Mouse (Mus musculus) retina, postnatal 1 day (tissue): ENCODE data around the gene Micu1.

Experiments
- DNase-seq: peaks from one replicate; pipeline ENCODE4 v3.0.0-alpha.2; 2012

Gene Micu1

DNA sequence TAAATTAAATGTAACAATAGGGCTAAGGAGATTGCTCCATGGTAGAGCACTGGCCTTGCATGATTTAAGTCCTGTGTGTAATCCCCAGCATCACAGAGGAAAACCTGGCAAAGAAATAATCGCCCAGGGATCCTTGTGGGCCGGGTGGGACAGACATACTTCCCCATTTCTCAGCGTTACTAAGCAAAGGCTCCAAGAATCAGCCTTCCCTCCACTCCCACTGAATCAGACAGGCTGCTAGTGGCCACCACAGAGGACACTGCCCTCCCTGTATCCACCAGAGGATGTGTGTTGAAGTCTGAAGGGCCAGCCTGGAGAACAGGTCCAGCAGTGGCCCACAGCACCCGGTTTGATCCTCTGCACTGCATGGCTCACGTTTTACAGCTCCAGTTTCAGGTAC is 185.2 kb downstream of the Micu1 start:
- no peak for DNase-seq

GRCm38 (mm10) chr10:59889339-59889738 is 187.1 kb downstream of the Micu1 start:
- no peak for DNase-seq

DNA sequence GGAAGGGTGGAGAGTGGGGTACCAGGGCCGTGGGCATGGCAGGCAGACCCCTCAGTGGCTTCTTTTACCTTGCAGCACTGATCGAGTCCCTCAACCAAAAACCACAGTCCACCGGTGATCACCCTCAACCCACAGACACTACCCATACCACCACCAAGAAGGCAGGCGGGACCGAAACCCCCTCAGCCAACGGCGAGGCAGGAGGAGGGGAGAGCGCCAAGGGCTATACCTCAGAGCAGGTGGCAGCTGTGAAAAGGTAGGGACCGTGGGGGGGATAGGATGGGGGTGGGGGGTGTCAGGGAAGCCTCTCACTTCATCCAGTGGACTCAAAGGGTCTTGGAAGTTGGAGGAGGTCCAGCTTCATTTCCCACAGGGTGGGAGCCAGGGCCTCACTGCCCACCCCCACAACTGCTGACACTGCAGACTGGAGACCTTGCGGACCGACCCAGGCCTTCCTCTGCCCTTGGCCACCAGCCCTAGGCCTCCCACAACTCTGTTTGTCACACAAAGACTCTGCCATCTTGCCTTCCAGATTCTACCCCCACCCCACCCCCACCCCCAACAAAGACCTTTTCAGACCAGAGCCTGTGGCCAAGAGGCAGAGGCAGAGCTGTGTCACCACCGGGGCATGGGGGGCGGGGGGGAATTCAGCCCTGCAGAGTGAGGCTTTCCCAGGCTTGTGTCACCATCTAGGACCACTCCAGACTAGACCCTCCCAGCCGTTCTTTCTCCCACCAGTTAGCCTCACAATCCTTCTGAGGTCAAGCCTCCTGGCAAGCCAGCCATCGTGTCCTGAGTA is 187.9 kb downstream of the Micu1 start:
- DNase-seq, result no peak

DNA sequence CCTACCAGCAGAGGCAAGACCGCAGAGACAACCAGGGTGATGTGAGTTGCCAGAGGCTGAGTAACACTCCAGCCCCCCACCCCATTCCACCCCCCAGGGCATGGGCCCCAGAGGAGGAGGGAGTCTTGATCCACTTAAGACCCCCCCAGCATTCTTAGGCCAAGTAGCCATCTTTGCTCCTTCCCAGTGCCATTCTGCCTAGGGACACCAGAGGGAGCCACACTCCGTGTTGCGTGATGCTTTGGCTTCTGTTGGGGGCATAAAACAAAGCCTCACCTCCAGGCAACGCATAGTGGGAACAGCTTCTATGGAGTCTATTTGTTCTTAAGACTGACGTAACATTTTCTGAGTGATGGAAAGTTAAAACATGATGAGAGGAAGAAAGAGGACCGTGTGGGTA is 190.7 kb downstream of the Micu1 start:
- peak; percentile 90 for DNase-seq

GRCm38 (mm10) chr10:59894251-59895160 is 192.2 kb downstream of the Micu1 start:
- DNase-seq, result peak; percentile 82

- no peak for DNase-seq
These were observed 193.3 kb downstream of the Micu1 start for GRCm38 (mm10) chr10:59895460-59896186.

GRCm38 (mm10) chr10:59896211-59896610 is 193.9 kb downstream of the Micu1 start:
- no peak for DNase-seq

DNA sequence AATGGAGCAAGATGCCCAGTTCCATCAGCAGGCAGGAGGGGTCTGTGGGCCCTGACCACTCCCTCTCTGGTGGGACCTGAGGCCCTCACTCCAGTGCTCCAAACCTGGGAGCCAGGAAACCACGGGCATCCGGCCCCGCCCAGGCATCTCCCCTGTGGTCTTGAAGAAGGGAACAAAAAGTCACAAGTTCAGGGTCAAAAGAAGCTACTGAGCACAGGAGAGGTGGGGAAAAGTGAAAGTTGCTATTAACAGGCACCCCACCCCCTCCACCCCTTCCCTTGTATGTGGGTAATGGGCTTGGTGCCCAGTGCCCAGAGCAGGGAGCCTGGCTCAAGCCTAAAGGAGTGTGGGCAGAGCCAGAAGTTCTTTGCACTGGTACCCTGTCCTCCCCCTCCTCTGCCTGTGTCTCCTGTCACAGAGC is 194.6 kb downstream of the Micu1 start:
- DNase-seq, result no peak

GRCm38 (mm10) chr10:59897511-59897910 is 195.2 kb downstream of the Micu1 start:
- DNase-seq, result peak; percentile 82

DNA sequence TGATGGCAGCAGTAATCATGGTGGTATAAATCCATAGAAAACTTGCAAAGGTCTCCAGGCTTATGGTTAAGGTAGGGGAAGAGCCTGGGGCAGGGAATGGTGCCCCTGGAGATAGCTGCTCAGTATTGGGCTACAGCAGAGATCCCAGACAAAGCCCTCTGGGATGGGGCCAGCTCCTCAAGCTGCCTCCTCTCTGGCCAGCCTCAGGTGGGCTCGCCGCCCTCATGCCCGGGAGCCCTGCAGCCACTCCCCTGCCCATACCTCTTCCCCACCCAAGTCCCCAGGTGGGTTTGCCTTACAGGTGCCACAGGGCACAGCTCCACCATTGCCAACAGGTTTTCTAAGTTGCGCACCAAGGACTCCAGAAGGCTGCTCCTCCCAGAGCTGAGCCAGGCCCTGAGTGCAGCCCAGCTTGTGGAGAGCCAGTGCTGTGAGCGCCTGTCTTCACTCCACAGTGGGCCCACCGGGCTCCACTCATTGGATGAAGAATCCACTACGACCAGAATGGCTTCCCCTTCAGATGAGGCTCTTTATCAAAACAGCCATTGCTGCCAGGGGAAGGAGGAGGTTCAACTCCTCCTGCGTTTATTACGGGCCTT is 196.0 kb downstream of the Micu1 start:
- DNase-seq, result no peak

- no peak for DNase-seq
These were observed 196.7 kb downstream of the Micu1 start for GRCm38 (mm10) chr10:59898935-59899334.

DNA sequence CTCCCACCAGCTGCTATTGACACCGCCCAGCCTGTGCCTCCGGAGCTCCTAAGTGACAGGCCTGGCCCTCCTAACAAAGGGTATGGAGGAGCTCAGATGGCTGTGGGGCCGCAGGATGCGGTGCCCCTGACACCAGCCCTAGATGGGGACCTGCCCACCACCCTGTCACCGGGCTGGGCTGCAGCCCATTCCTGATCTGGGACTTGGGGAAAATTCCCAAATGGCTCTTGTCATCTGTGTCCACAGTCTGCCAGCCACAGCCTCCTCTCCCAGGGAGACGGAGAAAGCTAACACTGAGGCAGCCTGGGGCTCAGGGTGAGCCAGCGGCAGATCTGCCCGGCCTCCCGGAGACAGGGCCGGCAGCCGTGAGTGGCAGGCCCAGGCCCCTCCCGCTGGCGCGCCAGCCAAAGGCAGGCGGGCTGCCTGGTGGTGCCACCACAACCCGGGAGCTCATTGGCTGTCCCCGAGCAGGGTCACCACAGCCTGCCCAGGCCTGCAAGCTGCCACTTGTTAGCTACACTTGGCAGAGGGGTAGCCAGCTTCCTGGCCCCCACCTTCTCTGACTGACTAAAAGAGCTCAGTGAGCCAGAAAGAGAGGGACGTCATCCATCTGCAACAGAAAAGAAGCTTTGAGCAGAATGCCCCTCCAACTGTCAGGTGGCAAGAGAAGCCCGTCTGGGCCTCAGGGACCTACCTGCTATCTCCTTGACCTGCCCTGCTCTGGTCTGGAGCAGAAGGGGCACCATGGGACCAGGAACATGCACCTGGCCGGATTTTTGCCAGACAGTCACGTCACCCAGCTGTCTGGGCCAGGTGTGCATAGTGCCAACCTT is 197.3 kb downstream of the Micu1 start:
- peak; percentile 97 for DNase-seq

DNA sequence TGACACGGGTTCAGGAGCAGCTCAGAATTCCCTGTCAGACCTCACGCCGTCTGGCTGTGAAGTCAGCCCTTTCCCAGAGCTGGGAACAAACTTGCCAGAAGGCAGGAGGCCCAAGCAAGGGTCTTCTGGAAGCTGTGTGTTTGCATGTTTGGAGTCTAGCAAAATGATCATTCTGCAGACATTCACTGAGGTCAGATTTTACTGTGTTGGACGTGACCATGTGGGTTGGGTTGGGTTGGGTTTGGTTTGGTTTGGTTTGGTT is 197.8 kb downstream of the Micu1 start:
- no peak for DNase-seq

GRCm38 (mm10) chr10:59900939-59901338 is 198.7 kb downstream of the Micu1 start:
- peak; percentile 63 for DNase-seq

- DNase-seq, result no peak
These were observed 199.2 kb downstream of the Micu1 start for GRCm38 (mm10) chr10:59901463-59901862.

DNA sequence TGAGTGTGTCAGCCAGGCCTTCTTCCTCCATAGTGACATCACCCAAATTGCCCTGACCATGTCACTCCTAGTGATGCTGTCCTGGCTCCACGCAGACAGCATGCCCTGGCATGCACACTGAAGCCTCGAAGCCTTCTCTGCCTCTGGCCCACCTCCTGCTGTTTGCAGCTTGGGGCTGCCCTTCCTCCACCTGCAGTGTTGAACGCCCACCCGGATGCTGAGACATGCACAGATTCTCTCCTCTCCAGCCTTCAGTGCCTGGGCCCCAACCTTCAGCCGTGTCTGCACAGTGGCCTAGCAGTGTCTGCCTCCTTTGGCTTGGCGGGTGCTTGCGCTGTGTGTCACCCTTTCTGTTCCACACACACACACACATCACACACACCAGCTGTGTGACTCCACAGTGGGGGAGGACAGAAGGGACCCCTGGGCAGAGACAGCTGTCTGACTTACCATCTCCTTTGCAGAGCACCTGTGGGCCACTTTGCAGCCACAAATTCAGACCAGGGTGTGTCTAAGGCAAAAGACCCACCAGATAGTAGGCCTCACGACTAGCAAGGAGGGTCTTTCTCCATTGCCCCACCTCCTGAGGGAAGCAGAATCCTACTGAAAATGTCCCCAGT is 199.8 kb downstream of the Micu1 start:
- no peak for DNase-seq

DNA sequence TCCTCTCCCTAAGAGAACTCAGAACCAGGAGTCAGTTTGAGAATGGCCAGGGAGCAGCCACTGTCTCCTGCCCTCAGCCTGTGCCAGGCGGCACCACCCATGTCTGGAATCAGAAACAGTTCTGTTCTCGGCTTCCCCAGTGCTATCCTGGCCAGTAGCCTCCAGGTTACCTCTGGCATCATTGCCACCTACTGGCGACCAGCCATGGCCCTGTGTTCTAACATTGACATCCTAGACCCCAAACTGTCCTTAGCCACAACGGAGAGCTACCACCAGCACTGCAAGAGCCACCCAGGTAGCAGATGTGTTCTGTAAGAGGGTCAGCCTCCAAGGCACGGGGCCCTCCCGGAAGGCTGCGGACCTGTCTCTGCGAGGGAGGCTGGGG is 200.3 kb downstream of the Micu1 start:
- DNase-seq, result no peak

DNA sequence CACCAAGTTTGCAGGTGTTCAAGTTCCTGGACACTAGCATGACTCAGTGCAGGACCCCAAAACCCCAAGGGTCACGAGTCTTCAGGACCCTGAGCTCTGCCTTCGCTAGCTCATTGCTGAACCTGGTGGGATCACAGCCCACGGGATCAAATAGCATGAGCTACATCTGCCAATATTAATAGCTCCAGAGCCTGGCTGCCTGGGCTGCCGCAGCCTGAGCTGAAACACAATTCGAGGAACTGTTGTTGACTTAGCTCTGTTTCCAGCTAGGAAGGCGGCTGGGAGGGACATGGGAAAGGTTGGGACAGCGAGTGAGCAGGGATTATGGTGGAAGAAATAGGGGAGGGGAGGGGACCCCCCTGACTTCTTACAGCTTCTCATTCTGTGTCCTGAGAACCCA is 200.9 kb downstream of the Micu1 start:
- no peak for DNase-seq

DNA sequence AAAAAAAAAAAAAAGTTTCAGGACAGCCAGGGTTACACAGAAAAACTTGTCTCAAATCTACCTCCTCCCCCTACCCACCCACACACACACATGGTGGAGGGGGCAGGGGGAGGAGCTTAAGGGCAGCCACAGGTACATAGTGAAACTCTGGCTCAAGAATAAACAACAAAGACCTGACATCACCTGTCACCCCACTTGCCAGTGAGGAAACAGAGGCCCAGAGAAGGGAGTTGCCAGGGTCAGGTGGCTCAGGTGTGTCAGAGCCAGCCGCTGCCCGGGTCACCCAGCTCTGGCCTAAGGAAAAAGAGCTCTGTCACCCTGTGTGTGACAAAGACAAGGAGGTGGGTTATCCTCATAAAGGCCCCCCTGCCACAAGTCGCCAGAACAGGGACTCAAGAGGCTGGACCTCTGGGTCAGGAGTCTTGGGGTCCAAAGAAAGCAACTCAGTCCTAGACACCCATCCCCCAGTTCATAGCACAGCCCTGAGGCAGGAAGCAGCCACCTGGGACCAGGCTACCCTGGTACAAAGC is 204.9 kb downstream of the Micu1 start:
- DNase-seq, result no peak

DNA sequence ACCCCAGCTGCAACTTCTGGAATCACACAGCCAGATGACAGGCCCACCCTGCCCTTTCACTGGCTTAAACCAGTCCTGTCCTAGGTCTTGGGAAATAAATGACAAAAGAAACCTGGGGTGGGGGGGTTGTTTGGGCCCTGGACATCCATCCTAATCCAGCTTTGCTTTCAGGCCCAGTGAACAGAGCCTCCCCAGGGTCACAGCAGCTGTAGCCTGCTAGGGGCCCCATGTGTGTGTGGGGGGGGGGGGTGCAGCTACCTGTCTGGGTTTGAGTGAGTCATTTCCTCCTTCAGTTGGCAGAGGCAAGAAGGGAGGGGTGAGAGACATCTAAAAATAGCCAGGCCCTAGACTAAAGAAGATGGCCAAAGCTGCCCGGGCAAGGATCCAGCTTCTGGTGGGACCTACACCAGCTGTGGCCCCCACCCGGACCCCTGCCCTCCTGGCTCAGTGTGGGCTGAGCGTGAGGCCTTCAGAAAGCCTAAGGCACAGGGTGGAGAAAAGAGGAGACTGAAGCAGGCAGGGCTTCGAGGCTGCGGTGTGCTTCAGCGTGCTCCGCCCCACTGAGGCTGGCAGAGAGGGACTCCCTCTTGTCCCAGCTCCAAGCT is 205.5 kb downstream of the Micu1 start:
- peak; percentile 55 for DNase-seq

DNA sequence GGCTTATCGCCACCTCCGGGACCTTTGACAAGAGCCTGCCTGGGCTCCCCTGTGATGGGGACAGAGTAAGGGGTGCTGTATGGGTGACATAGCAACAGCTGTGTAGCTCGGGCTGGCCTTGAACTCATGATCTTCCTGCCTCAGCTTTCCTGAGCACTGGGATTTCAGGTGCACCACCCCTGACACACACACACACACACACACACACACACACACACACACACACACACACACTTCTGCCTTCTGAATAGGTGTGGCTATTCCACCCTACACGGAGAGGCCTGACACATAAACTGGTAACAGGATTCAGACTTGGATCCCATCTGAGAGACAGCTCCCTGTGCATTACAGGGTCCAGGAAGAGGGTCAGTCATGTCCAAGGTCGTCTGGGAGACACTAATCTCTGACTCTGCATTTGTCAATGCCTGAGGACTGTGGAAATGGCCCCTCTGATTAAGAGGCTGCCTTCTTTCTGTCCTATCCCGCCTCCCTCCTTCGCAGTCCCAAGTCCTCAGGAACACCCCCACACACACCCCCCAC is 206.6 kb downstream of the Micu1 start:
- DNase-seq, result no peak
